Mouse (Mus musculus): ENCODE data around the gene Sdk1. TPM values are rescaled to one million over a fixed set of nuclear protein-coding genes. Genes with fewer than 3 reads are reported as not detected.

Sdk1 gene
- polyA plus RNA-seq (2017; shearing (Covaris generic)), result not detected

GRCm38 (mm10) chr5:141240841-141241543 is at the start of gene Sdk1:
Gene Sdk1, plus strand, starts transcription at chr5:141241490.

Other genes starting within 250 kb of the Sdk1 start
- gene Card11, start 240.9 kb upstream of the Sdk1 start, polyA plus RNA-seq (2017; shearing (Covaris generic)), result 90.5 TPM